Mouse (Mus musculus): ENCODE measurements around the gene Ddx46. TPM values are rescaled to one million over a fixed set of nuclear protein-coding genes. Genes with fewer than 3 reads are reported as not detected.

Gene Ddx46
- 25.3 and 27.0 TPM in 2 replicates for polyA plus RNA-seq (2015; fragmentation: Nextera tagmentation; extraction: Ambion mirVana)

DNA sequence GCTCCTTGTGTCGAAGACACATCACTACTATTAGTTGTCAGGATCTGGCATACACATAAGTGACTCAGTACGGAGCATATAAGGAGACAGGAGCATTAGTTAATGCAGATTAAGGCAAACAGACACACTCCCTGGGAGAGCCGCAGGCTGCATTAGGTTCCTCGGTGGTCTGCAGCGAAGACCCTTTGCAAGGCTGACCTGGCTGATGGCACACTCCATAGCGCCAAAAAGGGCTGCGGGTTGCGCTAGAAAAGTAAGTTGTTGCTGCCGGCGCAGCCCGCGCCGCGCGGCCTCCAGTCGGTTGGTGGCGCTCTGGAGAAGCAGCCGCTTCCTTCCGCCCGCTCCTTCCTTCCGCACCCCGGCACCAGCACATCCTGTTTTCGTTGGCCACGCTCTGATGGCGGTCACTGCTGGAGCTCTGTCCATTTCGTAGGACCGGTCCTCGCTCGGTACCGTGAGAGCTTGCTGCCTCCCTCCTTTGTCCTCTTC, at the start of gene Ddx46:
Gene Ddx46 (plus strand): TSS at position 389 of the 489 bp plus-strand sequence.

DNA sequence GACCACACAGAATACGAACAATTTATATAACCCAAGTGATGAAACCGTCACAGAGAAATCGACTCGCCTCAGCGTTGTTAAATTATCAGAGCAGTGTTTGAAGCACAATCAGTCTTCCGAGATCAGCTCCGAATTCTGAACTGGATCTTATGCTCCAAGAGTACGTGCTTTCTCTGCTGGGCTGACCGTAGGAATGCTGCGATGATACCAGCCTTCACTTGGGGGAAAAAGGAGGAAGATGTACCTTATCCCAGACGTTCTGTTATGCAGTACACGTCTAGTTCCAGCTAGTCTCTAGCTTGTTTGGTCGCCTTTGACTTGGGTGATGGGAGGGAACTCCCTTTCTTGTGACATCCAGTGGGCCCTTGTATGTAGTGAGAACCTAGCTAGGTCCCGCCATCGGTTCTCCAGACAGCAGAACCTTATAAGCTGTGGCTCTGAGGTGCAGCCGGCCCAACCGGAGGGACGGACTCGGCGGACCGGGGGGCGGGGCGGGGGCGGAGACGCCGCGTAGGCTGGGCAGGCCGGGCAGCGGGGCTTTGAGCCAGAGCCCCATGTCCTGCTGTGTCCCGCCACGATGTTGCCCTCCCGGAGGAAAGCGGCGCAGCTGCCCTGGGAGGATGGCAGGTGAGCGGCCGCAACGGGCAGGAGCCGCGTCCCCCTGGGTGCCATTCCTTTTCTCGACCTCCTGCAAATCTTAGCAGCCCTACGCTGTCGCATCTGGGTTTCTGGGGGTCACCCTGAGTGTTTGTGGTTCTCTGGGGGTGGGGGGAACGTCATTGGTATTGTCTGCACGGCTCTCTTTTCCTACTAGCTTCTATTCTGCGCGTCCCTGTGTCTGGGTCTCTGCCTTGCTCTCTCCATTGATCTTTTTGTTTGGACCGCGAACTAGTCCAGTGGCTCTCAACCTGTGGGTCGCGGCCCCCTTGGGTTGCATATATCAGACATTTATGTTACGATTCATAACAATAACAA, 35.0 kb upstream of the Ddx46 start, which contains the start of gene B4galt7:
Gene B4galt7 (plus strand): TSS at position 331 of the 975 bp plus-strand sequence.

DNA sequence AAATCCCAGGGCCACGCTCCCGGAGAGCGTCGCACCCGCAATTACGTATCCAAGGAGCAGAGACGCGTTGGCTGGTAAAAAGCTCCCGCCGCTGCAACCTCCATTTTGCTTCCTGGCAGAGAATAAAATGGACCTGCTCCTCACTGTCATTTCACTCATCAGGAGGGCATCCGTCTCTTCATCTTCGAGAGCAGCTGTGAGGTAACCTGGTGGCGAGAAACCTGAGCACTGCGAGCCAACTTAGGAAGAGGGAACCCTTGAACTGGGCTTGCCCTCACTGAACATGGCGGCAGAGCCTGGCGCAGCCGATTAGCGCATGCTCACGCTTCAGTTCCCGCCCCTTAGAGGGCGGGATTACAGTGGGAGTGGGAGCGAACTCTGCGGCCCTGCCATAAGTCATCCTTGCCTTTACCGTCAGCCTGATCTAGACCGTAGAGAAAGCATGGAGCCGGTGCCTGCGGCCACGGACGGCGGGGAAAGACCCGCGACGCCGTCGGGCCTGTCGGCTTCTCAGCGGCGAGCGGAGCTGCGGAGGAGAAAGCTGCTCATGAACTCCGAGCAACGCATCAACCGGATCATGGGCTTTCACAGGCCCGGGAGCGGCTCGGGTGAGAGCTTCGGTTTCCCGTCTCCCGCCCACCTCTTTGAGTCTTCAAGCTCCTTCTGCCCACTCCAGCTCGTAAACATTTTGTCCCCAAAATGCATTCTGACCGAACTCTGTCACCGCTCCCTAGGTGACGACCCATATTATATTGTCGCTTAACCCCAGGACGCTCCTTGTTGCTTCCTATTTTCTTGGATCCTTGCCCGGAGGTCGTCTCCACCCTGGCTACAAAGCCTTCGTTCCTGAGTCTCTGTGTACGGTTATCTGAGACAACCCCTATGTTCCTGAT, 11.9 kb upstream of the Ddx46 start, which contains the start of gene Caml:
Gene Caml (plus strand): TSS at position 357 of the 893 bp plus-strand sequence.

DNA sequence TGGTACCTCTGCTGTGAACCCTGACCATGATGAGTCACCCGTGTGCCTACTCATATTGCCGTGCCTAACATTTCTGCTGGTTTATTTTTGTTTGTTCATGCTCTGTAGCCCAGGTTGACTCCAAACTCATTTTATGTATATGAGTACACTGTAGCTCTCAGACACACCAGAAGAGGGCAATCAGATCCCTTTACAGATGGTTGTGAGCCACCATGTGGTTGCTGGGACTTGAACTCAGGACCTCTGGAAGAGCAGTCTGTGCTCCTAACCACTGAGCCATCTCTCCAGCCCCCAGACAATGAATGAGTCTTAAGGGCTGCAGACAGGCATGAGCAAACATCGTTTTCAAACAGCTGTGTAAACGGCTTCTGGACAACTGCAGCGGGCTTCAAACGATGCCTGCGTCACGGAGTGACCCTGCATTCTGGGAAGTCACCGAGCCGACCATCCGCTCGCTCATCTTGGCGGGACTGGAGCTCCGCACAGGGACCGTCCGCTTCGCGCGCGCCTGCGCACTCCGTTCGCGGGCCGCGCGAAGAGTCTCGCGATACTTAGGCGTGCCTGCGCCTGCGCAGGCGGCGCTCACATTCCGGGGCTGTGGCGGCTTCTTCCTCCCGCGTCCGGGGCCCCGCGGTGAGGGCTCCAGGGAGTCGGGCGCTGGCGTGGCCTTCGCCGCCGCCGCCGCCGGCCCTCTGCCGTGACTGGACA, 57.9 kb downstream of the Ddx46 start, which contains the start of gene B230219D22Rik:
Gene B230219D22Rik (plus strand): TSS at position 590 of the 708 bp plus-strand sequence.

DNA sequence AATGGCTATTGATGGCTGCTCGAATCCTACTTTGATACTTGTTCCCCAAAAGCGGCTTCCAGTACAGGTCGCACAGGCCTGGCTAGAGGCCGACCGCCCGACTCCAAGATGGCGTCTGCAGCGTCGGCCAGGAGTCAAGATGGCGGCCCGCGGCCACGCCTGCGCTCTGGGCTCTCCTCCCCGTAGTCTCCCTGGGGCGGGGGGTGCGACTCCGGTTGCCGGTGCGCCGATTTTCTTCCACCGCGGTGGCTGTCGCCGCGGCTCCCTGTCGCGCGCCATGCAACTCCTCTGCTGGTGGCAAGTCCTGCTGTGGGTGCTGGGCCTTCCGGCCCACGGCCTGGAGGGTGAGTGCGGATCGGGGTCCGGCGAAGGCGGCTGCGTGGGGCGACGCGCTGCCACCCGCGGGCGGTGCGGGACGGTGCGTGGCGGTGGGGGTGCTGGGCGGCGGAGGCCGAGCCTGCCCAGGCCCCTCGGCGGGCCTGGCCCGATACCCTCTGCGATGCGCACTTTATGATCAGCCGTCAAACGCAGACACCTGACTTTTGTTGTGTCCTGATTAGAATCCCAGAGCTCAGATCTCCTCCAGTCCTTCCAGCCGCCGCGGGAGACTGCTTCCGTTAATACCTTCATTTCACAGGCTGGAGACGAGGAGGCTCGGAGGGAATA, 79.8 kb downstream of the Ddx46 start, which contains the start of gene Txndc15:
Gene Txndc15 (plus strand): TSS at position 150 of the 666 bp plus-strand sequence.

DNA sequence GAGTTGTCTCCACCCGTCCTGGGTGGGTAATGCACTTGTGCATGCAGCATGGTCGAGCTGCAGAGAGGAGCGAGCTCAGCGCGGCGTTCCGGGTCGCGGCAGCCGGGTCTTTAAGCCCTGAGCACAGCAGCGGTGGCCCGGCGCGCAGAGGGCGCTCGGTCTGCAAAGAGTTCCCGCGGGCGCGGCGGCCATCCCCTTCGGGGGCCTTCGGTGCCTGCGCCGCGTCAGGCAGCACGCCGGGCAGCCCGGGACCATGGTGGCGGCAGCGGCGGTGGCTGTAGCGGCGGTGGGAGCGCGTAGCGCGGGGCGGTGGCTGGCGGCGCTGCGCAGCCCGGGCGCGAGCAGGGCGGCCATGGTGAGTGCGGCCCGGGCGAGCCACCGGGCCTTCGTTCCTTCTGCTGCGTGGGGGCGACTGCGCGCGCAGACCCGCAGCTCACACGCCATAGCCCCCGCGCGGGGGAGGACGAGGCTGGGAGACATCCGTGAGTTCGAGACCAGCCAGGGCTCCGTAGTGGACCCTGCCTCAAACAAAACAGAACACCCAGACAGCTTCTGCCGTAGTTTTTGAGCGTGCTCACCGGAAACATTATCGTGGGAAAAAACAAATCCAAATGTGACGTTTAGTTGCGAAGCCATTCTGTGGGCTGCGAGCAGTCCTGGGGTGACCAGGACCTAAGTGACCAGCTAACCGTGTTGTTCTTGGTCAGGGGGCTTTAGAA, 92.5 kb downstream of the Ddx46 start, which contains the start of gene Pcbd2:
Gene Pcbd2 (plus strand): TSS at position 249 of the 719 bp plus-strand sequence.

Other genes with a start within 250 kb of the Ddx46 start
- gene Slc34a1, start 236.8 kb upstream of the Ddx46 start, polyA plus RNA-seq (2015; fragmentation: Nextera tagmentation; extraction: Ambion mirVana) = not detected in 2 replicates
- not detected in 2 replicates for gene Pfn3, start 219.8 kb upstream of the Ddx46 start, polyA plus RNA-seq (2015; fragmentation: Nextera tagmentation; extraction: Ambion mirVana)
- 0.15 and 0.16 TPM in 2 replicates for gene F12, start 208.2 kb upstream of the Ddx46 start, polyA plus RNA-seq (2015; fragmentation: Nextera tagmentation; extraction: Ambion mirVana)
- 32.7 and 40.8 TPM in 2 replicates for gene Grk6, start 190.0 kb upstream of the Ddx46 start, polyA plus RNA-seq (2015; fragmentation: Nextera tagmentation; extraction: Ambion mirVana)
- 0.14 and 0.28 TPM in 2 replicates for gene Prr7, start 170.8 kb upstream of the Ddx46 start, polyA plus RNA-seq (2015; fragmentation: Nextera tagmentation; extraction: Ambion mirVana)
- gene Dbn1, start 146.9 kb upstream of the Ddx46 start, polyA plus RNA-seq (2015; fragmentation: Nextera tagmentation; extraction: Ambion mirVana) = 16.3 and 20.8 TPM in 2 replicates
- gene Pdlim7, start 121.4 kb upstream of the Ddx46 start, polyA plus RNA-seq (2015; fragmentation: Nextera tagmentation; extraction: Ambion mirVana) = 37.8 and 45.4 TPM in 2 replicates
- gene Dok3, start 105.7 kb upstream of the Ddx46 start, polyA plus RNA-seq (2015; fragmentation: Nextera tagmentation; extraction: Ambion mirVana) = 36.9 and 49.7 TPM in 2 replicates
- 29.2 and 35.3 TPM in 2 replicates for gene Ddx41, start 98.4 kb upstream of the Ddx46 start, polyA plus RNA-seq (2015; fragmentation: Nextera tagmentation; extraction: Ambion mirVana)
- 15.4 and 18.8 TPM in 2 replicates for gene Fam193b, start 63.9 kb upstream of the Ddx46 start, polyA plus RNA-seq (2015; fragmentation: Nextera tagmentation; extraction: Ambion mirVana)
- 68.1 and 69.0 TPM in 2 replicates for gene Tmed9, start 61.3 kb upstream of the Ddx46 start, polyA plus RNA-seq (2015; fragmentation: Nextera tagmentation; extraction: Ambion mirVana)
- gene B4galt7, start 35.1 kb upstream of the Ddx46 start, polyA plus RNA-seq (2015; fragmentation: Nextera tagmentation; extraction: Ambion mirVana) = 7.9 and 9.8 TPM in 2 replicates
- gene Caml, start 12.0 kb upstream of the Ddx46 start, polyA plus RNA-seq (2015; fragmentation: Nextera tagmentation; extraction: Ambion mirVana) = 25.8 and 31.1 TPM in 2 replicates
- gene B230219D22Rik, start 58.1 kb downstream of the Ddx46 start, polyA plus RNA-seq (2015; fragmentation: Nextera tagmentation; extraction: Ambion mirVana) = 17.7 and 20.2 TPM in 2 replicates
- gene Txndc15, start 79.6 kb downstream of the Ddx46 start, polyA plus RNA-seq (2015; fragmentation: Nextera tagmentation; extraction: Ambion mirVana) = 31.5 and 33.1 TPM in 2 replicates
- gene Pcbd2, start 92.3 kb downstream of the Ddx46 start, polyA plus RNA-seq (2015; fragmentation: Nextera tagmentation; extraction: Ambion mirVana) = 52.6 and 57.8 TPM in 2 replicates
- 0.10 and 0.30 TPM in 2 replicates for gene Catsper3, start 149.5 kb downstream of the Ddx46 start, polyA plus RNA-seq (2015; fragmentation: Nextera tagmentation; extraction: Ambion mirVana)
- 0.18 and 0.38 TPM in 2 replicates for gene Pitx1, start 201.2 kb downstream of the Ddx46 start, polyA plus RNA-seq (2015; fragmentation: Nextera tagmentation; extraction: Ambion mirVana)